Mouse (Mus musculus): ENCODE data around the gene Med14. TPM values are rescaled to one million over a fixed set of nuclear protein-coding genes. Genes with fewer than 3 reads are reported as not detected.

Med14 gene
- total and polyA plus RNA-seq, 3 experiments = 10.3 to 18.3 (median 15.0) TPM

DNA sequence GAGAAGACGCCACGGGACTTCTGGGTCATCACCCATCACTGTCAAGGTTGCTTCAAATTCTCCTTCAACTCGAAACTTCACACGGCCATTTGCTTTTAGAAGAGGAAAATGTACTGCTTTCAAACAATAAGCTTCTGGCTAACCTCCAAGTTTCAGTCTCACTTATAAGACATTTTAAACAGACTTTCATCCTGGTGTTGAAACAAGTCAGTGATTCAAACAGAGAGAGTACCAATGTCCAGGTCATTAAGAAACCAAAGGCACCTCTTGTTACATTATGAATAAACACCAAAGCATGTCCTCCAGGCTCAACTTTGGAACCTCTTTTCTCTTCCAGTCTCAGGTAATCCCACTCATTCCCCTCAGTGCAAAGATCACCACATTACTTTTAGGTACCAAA is 14.0 kb downstream of the Med14 start:
- TF ChIP-seq ELF1 (IDR thresholded peaks at IDR 0.05; ENCODE audit: low read depth, low read length) = no peak
- TF ChIP-seq SMC3 (IDR thresholded peaks at IDR 0.05; ENCODE audit: low read depth, low read length) = no peak
- TF ChIP-seq JUN (IDR thresholded peaks at IDR 0.05; ENCODE audit: insufficient read depth, low read depth, low read length) = peak; percentile 36; the same call in 1 of the 2 replicates
- TF ChIP-seq JUND (conservative IDR thresholded peaks at IDR 0.05; ENCODE audit: low read depth, low read length) = 0 out of 2 replicates have a peak, but pooled peaks have one; percentile 21
- no peak for TF ChIP-seq BHLHE40 (IDR thresholded peaks at IDR 0.05; ENCODE audit: low read depth, low read length)
- TF ChIP-seq IRF4 (IDR thresholded peaks at IDR 0.05; ENCODE audit: low read depth, low read length) = peak; percentile 64; the same call in 1 of the 2 replicates
- no peak for TF ChIP-seq NELFE (IDR thresholded peaks at IDR 0.05; ENCODE audit: low read depth, low read length)
- TF ChIP-seq USF2 (conservative IDR thresholded peaks at IDR 0.05; ENCODE audit: low read depth, low read length) = no peak
- TF ChIP-seq RAD21 (IDR thresholded peaks at IDR 0.05; ENCODE audit: low read depth, low read length) = no peak
- TF ChIP-seq ZKSCAN1 (IDR thresholded peaks at IDR 0.05; ENCODE audit: borderline replicate concordance, low read depth, low read length) = no peak
- TF ChIP-seq MYC (IDR thresholded peaks at IDR 0.05; ENCODE audit: low read depth, low read length) = no peak
- TF ChIP-seq HCFC1 (IDR thresholded peaks at IDR 0.05; ENCODE audit: low read depth, low read length) = no peak
- TF ChIP-seq GABPA (IDR thresholded peaks at IDR 0.05; ENCODE audit: insufficient replicate concordance, low read depth, low read length) = no peak
- no peak for TF ChIP-seq MAZ (IDR thresholded peaks at IDR 0.05; ENCODE audit: low read depth, low read length)
- peak; percentile 36; the same call in 1 of the 2 replicates for TF ChIP-seq EP300 (IDR thresholded peaks at IDR 0.05; ENCODE audit: low read length)
- TF ChIP-seq RCOR1 (conservative IDR thresholded peaks at IDR 0.05; ENCODE audit: low read depth, low read length) = peak; percentile 75; the same call in 1 of the 2 replicates
- no peak for TF ChIP-seq UBTF (IDR thresholded peaks at IDR 0.05; ENCODE audit: low read depth, low read length)
- no peak for TF ChIP-seq CHD1 (IDR thresholded peaks at IDR 0.05; ENCODE audit: low read depth, low read length)
- Histone ChIP-seq H3K27ac (ENCODE audit: insufficient read depth, low read depth) (no peak overlapping the region), H3K4me2 (ENCODE audit: insufficient read depth, low read depth, poor library complexity, severe bottlenecking) (no peak overlapping the region), H3K9ac (ENCODE audit: insufficient read depth, low read depth) (no peak overlapping the region), H3K79me2 (replicated peaks; ENCODE audit: control insufficient read depth, extremely low read depth, insufficient read depth, poor library complexity, severe bottlenecking) (no peaks in the 10 kb centered on the region), H3K4me3 (replicated peaks in 1 of 3; ENCODE audit: low read depth in 2 of 3, low read length in 2 of 3, poor library complexity in 1 of 3) (no peak overlapping the region), H3K4me1 (ENCODE audit: control insufficient read depth in 1 of 2, insufficient read depth in 2 of 2) (no peaks in the 10 kb centered on the region), H3K36me3 (replicated peaks in 1 of 2; ENCODE audit: control insufficient read depth in 1 of 2, insufficient read depth in 1 of 2, low read length in 1 of 2) (peaks cover 7 to 18% of the 10 kb centered on the region in 2 experiments), H3K9me3 (replicated peaks; ENCODE audit: low read length) (no peaks in the 10 kb centered on the region), H3K27me3 (replicated peaks) (no peaks in the 10 kb centered on the region)
- no peak for DNase-seq (ENCODE audit: extremely low read depth)
- dilution Hi-C loops (cut with MboI; ENCODE audit: extremely low pct_ligation_motif_present, extremely low pct_unique_long_range_greater_than_20kb, low sequenced_read_pairs) = no loop called here
- in situ Hi-C loops (cut with MboI; ENCODE audit: low pct_ligation_motif_present, low pct_unique_long_range_greater_than_20kb, low sequenced_read_pairs) = no loop called here

DNA sequence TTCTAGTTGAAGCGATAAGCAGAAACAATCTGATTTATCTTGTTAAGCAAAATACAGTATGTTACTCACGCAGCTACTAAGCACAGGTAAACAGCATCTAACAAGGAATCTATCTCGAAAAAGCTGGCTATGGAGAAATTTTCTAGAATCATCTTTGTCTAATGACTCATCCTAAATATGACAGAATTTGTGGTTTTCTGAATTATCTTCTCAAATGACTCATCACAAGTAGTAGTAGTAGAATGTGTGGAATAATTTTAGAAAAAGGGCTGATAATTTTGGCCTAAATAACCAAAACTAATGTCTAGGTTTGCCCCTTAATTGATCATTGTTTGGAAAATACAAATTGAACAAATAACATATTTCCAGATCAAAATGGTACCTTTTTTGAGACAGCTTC is 15.1 kb downstream of the Med14 start:
- no peaks in the 10 kb centered on the region for H3K27me3 ChIP-seq (replicated peaks)
- no peaks in the 10 kb centered on the region for H3K9me3 ChIP-seq (replicated peaks; ENCODE audit: low read length)
- no peak overlapping the region for H3K9ac ChIP-seq (ENCODE audit: insufficient read depth, low read depth)
- H3K4me1 ChIP-seq (ENCODE audit: control insufficient read depth in 1 of 2, insufficient read depth in 2 of 2) = no peaks in the 10 kb centered on the region
- H3K36me3 ChIP-seq (replicated peaks in 1 of 2; ENCODE audit: control insufficient read depth in 1 of 2, insufficient read depth in 1 of 2, low read length in 1 of 2) = peaks cover 8 to 22% of the 10 kb centered on the region in 2 experiments
- no peak overlapping the region for H3K4me3 ChIP-seq (replicated peaks in 1 of 3; ENCODE audit: low read depth in 2 of 3, low read length in 2 of 3, poor library complexity in 1 of 3)
- H3K4me2 ChIP-seq (ENCODE audit: insufficient read depth, low read depth, poor library complexity, severe bottlenecking) = no peak overlapping the region
- H3K27ac ChIP-seq (ENCODE audit: insufficient read depth, low read depth) = no peak overlapping the region
- dilution Hi-C loops (cut with MboI; ENCODE audit: extremely low pct_ligation_motif_present, extremely low pct_unique_long_range_greater_than_20kb, low sequenced_read_pairs) = no loop called here
- TF ChIP-seq ZKSCAN1 (IDR thresholded peaks at IDR 0.05; ENCODE audit: borderline replicate concordance, low read depth, low read length) (no peak), ZNF384 (IDR thresholded peaks at IDR 0.05; ENCODE audit: low read depth, low read length) (no peak), POLR2AphosphoS2 (IDR thresholded peaks at IDR 0.05; ENCODE audit: low read depth, low read length) (no peak), TBP (conservative IDR thresholded peaks at IDR 0.05; ENCODE audit: low read depth, low read length) (no peak), CHD2 (IDR thresholded peaks at IDR 0.05; ENCODE audit: low read length) (no peak), NRF1 (IDR thresholded peaks at IDR 0.05; ENCODE audit: low read depth, low read length) (no peak), TCF12 (IDR thresholded peaks at IDR 0.05; ENCODE audit: low read depth, low read length) (no peak), USF2 (conservative IDR thresholded peaks at IDR 0.05; ENCODE audit: low read depth, low read length) (no peak), EP300 (IDR thresholded peaks at IDR 0.05; ENCODE audit: low read length) (no peak), JUN (IDR thresholded peaks at IDR 0.05; ENCODE audit: insufficient read depth, low read depth, low read length) (no peak), ZC3H11A (IDR thresholded peaks at IDR 0.05; ENCODE audit: low read depth, low read length) (no peak), JUND (conservative IDR thresholded peaks at IDR 0.05; ENCODE audit: low read depth, low read length) (no peak), MYC (IDR thresholded peaks at IDR 0.05; ENCODE audit: low read depth, low read length) (no peak), CHD1 (IDR thresholded peaks at IDR 0.05; ENCODE audit: low read depth, low read length) (no peak), ZMIZ1 (IDR thresholded peaks at IDR 0.05; ENCODE audit: low read depth, low read length) (no peak), KAT2A (IDR thresholded peaks at IDR 0.05; ENCODE audit: insufficient replicate concordance, low read length) (no peak), HCFC1 (IDR thresholded peaks at IDR 0.05; ENCODE audit: low read depth, low read length) (no peak)
- H3K79me2 ChIP-seq (replicated peaks; ENCODE audit: control insufficient read depth, extremely low read depth, insufficient read depth, poor library complexity, severe bottlenecking) = no peaks in the 10 kb centered on the region
- in situ Hi-C loops (cut with MboI; ENCODE audit: low pct_ligation_motif_present, low pct_unique_long_range_greater_than_20kb, low sequenced_read_pairs) = no loop called here
- DNase-seq (ENCODE audit: extremely low read depth) = no peak
